Mouse (Mus musculus) CH12.LX (cell line): Measurements from ENCODE around the gene Ccdc171. TPM values are rescaled to one million over a fixed set of nuclear protein-coding genes. Genes with fewer than 3 reads are reported as not detected.

Experiments used
- DNase-seq: peaks from one replicate; pipeline ENCODE4 v3.0.0-alpha.2; 2013; ENCODE audit errors: extremely low read depth
- H3K27ac ChIP-seq: 2 replicates; pipeline ENCODE4 v1.5.1; 2012; ENCODE audit warnings: low read depth, mild to moderate bottlenecking, control low read depth, moderate library complexity; ENCODE audit not compliant: insufficient read depth
- H3K27me3 ChIP-seq: replicated peaks from 2 replicates; pipeline ENCODE3; 2012; ENCODE audit warnings: inconsistent platforms
- H3K36me3 ChIP-seq, 2 experiments: replicated peaks in 1 of 2; 2 replicates each; pipeline versions ENCODE3 to v1.6.1; 2012; ENCODE audit warnings: inconsistent platforms in 1 of 2, low read length in 1 of 2, mild to moderate bottlenecking in 1 of 2, mixed read lengths in 1 of 2, moderate library complexity in 1 of 2; ENCODE audit not compliant: control insufficient read depth in 1 of 2, insufficient read depth in 1 of 2
- H3K4me1 ChIP-seq, 2 experiments: 2 replicates each; pipeline ENCODE4 v1.6.1; 2012; ENCODE audit warnings: inconsistent platforms in 1 of 2, moderate library complexity in 1 of 2; ENCODE audit not compliant: insufficient read depth in 2 of 2, control insufficient read depth in 1 of 2
- H3K4me2 ChIP-seq: 2 replicates; pipeline ENCODE4 v1.6.1; 2012; ENCODE audit warnings: low read depth, mild to moderate bottlenecking, control low read depth; ENCODE audit not compliant: poor library complexity, insufficient read depth, severe bottlenecking
- H3K4me3 ChIP-seq, 3 experiments: fragments of 150-350 bp in 1 of 3; sonication (generic) in 1 of 3; replicated peaks in 1 of 3; 2 replicates each; pipeline versions ENCODE3 to v1.5.1; 2011 to 2012; ENCODE audit warnings: low read depth in 2 of 3, low read length in 2 of 3, mild to moderate bottlenecking in 2 of 3, moderate library complexity in 2 of 3, control low read depth in 1 of 3, improper control_type of control experiment in 1 of 3, inconsistent platforms in 1 of 3, mixed read lengths in 1 of 3; ENCODE audit not compliant: poor library complexity in 1 of 3
- H3K79me2 ChIP-seq: replicated peaks from 2 replicates; pipeline ENCODE4 v1.6.1; 2012; ENCODE audit warnings: mild to moderate bottlenecking, moderate library complexity; ENCODE audit not compliant: control insufficient read depth, poor library complexity, insufficient read depth, severe bottlenecking; ENCODE audit errors: extremely low read depth
- H3K9ac ChIP-seq: 2 replicates; pipeline ENCODE4 v1.6.1; 2012; ENCODE audit warnings: low read depth, mild to moderate bottlenecking, control low read depth, moderate library complexity; ENCODE audit not compliant: insufficient read depth
- H3K9me3 ChIP-seq: replicated peaks from 2 replicates; pipeline ENCODE3; 2012; ENCODE audit warnings: low read length, inconsistent platforms, mixed read lengths
- BHLHE40 ChIP-seq: IDR thresholded peaks from 2 replicates; pipeline ENCODE4 v1.6.1; 2011; ENCODE audit warnings: mild to moderate bottlenecking, low read depth, low read length, improper control_type of control experiment
- CHD1 ChIP-seq: IDR thresholded peaks from 2 replicates; pipeline ENCODE4 v1.6.1; 2012; ENCODE audit warnings: low read depth, low read length, improper control_type of control experiment, inconsistent platforms
- CTCF ChIP-seq, 2 experiments: IDR thresholded peaks in 1 of 2; conservative IDR thresholded peaks in 1 of 2; 2 replicates each; pipeline ENCODE4 v1.5.1; 2011 to 2012; ENCODE audit warnings: low read depth in 2 of 2, low read length in 2 of 2, improper control_type of control experiment in 1 of 2, inconsistent platforms in 1 of 2, mild to moderate bottlenecking in 1 of 2, moderate library complexity in 1 of 2
- ETS1 ChIP-seq: conservative IDR thresholded peaks from 2 replicates; pipeline ENCODE4 v1.6.1; 2012; ENCODE audit warnings: low read depth, mild to moderate bottlenecking, inconsistent platforms, low read length, improper control_type of control experiment, moderate library complexity
- HCFC1 ChIP-seq: IDR thresholded peaks from 2 replicates; pipeline ENCODE4 v1.6.1; 2012; ENCODE audit warnings: low read depth, mild to moderate bottlenecking, inconsistent platforms, low read length, improper control_type of control experiment
- KAT2A ChIP-seq: IDR thresholded peaks from 2 replicates; pipeline ENCODE4 v1.6.1; 2012; ENCODE audit warnings: low read length, improper control_type of control experiment, inconsistent platforms; ENCODE audit not compliant: insufficient replicate concordance
- MAFK ChIP-seq: IDR thresholded peaks from 2 replicates; pipeline ENCODE4 v1.6.1; 2011; ENCODE audit warnings: low read length, improper control_type of control experiment; ENCODE audit not compliant: insufficient replicate concordance
- MAZ ChIP-seq: IDR thresholded peaks from 2 replicates; pipeline ENCODE4 v1.6.1; 2012; ENCODE audit warnings: low read depth, mild to moderate bottlenecking, inconsistent platforms, low read length, improper control_type of control experiment, moderate library complexity
- MEF2A ChIP-seq: IDR thresholded peaks from 2 replicates; pipeline ENCODE4 v1.6.1; 2014; ENCODE audit warnings: low read depth, mild to moderate bottlenecking, inconsistent platforms, low read length, improper control_type of control experiment, borderline replicate concordance
- NELFE ChIP-seq: IDR thresholded peaks from 2 replicates; pipeline ENCODE4 v1.6.1; 2011; ENCODE audit warnings: low read depth, low read length, improper control_type of control experiment
- SIN3A ChIP-seq: IDR thresholded peaks from 2 replicates; pipeline ENCODE4 v1.6.1; 2012; ENCODE audit warnings: low read length, improper control_type of control experiment, inconsistent platforms
- TBP ChIP-seq: conservative IDR thresholded peaks from 2 replicates; pipeline ENCODE4 v1.6.1; 2011; ENCODE audit warnings: low read depth, low read length, improper control_type of control experiment
- USF1 ChIP-seq: IDR thresholded peaks from 2 replicates; pipeline ENCODE4 v1.6.1; 2014; ENCODE audit warnings: low read depth, mild to moderate bottlenecking, inconsistent platforms, low read length, improper control_type of control experiment
- ZNF384 ChIP-seq: IDR thresholded peaks from 2 replicates; pipeline ENCODE4 v1.6.1; 2012; ENCODE audit warnings: low read depth, low read length, improper control_type of control experiment, inconsistent platforms
- dilution Hi-C: fragments of 300-500 bp; cut with MboI; formaldehyde crosslinking; loops from 2 replicates; pipeline ENCODE4 v1.14.3; 2020; ENCODE audit warnings: low sequenced_read_pairs; ENCODE audit not compliant: extremely low pct_unique_long_range_greater_than_20kb, extremely low pct_ligation_motif_present
- in situ Hi-C: fragments of 300-500 bp; cut with MboI; formaldehyde crosslinking; loops from 3 replicates; pipeline ENCODE4 v1.14.3; 2019; ENCODE audit warnings: low sequenced_read_pairs, low pct_ligation_motif_present, low pct_unique_long_range_greater_than_20kb, mixed read lengths
- polyA plus RNA-seq: library from polyadenylated mRNA; unstranded; fragments of >175 nt; gene quantifications from 2 replicates; pipeline ENCODE4 v1.2.1, GENCODE M21; 2012; ENCODE audit warnings: low read depth; ENCODE audit not compliant: insufficient read length
- total RNA-seq, 2 experiments: library from RNA; depleted of rRNA; stranded (reverse); fragments of 300-350 nt in 1 of 2; fragments of >200 nt in 1 of 2; gene quantifications; 2 replicates each; pipeline ENCODE4 v1.2.3; 2012 to 2014

Ccdc171 gene
- total and polyA plus RNA-seq, 3 experiments, result 0.93 to 2.2 (median 1.5) TPM

DNA sequence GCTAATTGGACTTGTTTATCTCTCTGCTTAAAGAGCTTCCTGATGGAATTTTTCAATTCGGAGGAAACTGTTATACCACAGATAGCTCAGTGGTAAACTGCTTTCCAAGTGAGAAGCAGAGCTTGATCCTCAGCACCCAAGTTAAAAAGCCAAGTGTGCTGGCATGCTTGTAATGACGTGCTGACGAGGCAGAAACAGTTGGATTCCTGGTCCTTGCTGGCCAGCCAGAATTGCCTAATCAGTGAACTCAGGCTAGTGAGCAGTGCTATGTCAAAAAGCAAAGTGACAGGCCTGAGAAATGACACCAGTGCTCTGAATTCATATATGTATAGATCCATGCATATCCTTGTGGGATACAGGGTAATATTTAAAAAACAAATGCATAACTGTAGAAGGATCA, 174.8 kb downstream of the Ccdc171 start:
- Histone ChIP-seq H3K27ac (no peak overlapping the region), H3K27me3 (no peaks in the 10 kb centered on the region), H3K9ac (no peak overlapping the region), H3K4me2 (no peak overlapping the region), H3K4me3 (no peak overlapping the region), H3K79me2 (no peaks in the 10 kb centered on the region), H3K36me3 (no peaks in the 10 kb centered on the region), H3K4me1 (no peaks in the 10 kb centered on the region), H3K9me3 (no peaks in the 10 kb centered on the region)
- in situ Hi-C loops (no loop called here), dilution Hi-C loops (no loop called here)
- TF ChIP-seq HCFC1, result no peak
- TF ChIP-seq CTCF (conservative IDR thresholded peaks at IDR 0.05 in 1 of 2, IDR thresholded peaks at IDR 0.05 in 1 of 2; ENCODE audit: low read depth in 2 of 2, low read length in 2 of 2), result no peak
- no peak for TF ChIP-seq MAZ
- no peak for TF ChIP-seq ETS1
- TF ChIP-seq NELFE, result no peak
- no peak for TF ChIP-seq ZNF384
- DNase-seq, result no peak

GRCm38 (mm10) chr4:83716996-83717395, 191.7 kb downstream of the Ccdc171 start:
- no peak overlapping the region for H3K4me3 ChIP-seq
- dilution Hi-C loops, result no loop called here
- no peak for DNase-seq
- no peak overlapping the region for H3K9ac ChIP-seq
- TF ChIP-seq MEF2A (no peak), CHD1 (no peak), USF1 (no peak), KAT2A (no peak), MAZ (no peak), TBP (no peak), CTCF (conservative IDR thresholded peaks at IDR 0.05 in 1 of 2, IDR thresholded peaks at IDR 0.05 in 1 of 2; ENCODE audit: low read depth in 2 of 2, low read length in 2 of 2) (no peak), BHLHE40 (no peak), MAFK (no peak)
- no peak overlapping the region for H3K27ac ChIP-seq
- H3K79me2 ChIP-seq, result no peaks in the 10 kb centered on the region
- no peaks in the 10 kb centered on the region for H3K9me3 ChIP-seq
- H3K4me1 ChIP-seq, result no peaks in the 10 kb centered on the region
- in situ Hi-C loops, result no loop called here
- H3K36me3 ChIP-seq, result no peaks in the 10 kb centered on the region
- H3K4me2 ChIP-seq, result no peak overlapping the region
- no peaks in the 10 kb centered on the region for H3K27me3 ChIP-seq

GRCm38 (mm10) chr4:83719816-83720215, 194.5 kb downstream of the Ccdc171 start:
- Histone ChIP-seq H3K9ac (no peak overlapping the region), H3K36me3 (no peaks in the 10 kb centered on the region), H3K4me2 (no peak overlapping the region), H3K4me3 (no peak overlapping the region), H3K9me3 (no peaks in the 10 kb centered on the region), H3K4me1 (no peaks in the 10 kb centered on the region), H3K27me3 (no peaks in the 10 kb centered on the region), H3K27ac (no peak overlapping the region), H3K79me2 (no peaks in the 10 kb centered on the region)
- in situ Hi-C loops, result no loop called here
- dilution Hi-C loops, result no loop called here
- TF ChIP-seq SIN3A (no peak), MEF2A (no peak)
- no peak for DNase-seq
